Mouse (Mus musculus) lung, postnatal 14 days (tissue): ENCODE data around the gene Jph4.

Experiments used
- DNase-seq: peaks from one replicate; pipeline ENCODE4 v3.0.0; 2021

Jph4 gene

GRCm38 (mm10) chr14:55116425-55117200 lies at the start of gene Jph4:
Jph4 (minus strand) TSS chr14:55116935.
- no peak for DNase-seq

- no peak for DNase-seq
Measured at GRCm38 (mm10) chr14:55164172-55164806, 47.6 kb upstream of the Jph4 start.

- no peak for DNase-seq
Measured at GRCm38 (mm10) chr14:55162168-55162567, 45.4 kb upstream of the Jph4 start.

GRCm38 (mm10) chr14:55161098-55161634 lies 44.4 kb upstream of the Jph4 start:
- DNase-seq, result peak; percentile 80

DNA sequence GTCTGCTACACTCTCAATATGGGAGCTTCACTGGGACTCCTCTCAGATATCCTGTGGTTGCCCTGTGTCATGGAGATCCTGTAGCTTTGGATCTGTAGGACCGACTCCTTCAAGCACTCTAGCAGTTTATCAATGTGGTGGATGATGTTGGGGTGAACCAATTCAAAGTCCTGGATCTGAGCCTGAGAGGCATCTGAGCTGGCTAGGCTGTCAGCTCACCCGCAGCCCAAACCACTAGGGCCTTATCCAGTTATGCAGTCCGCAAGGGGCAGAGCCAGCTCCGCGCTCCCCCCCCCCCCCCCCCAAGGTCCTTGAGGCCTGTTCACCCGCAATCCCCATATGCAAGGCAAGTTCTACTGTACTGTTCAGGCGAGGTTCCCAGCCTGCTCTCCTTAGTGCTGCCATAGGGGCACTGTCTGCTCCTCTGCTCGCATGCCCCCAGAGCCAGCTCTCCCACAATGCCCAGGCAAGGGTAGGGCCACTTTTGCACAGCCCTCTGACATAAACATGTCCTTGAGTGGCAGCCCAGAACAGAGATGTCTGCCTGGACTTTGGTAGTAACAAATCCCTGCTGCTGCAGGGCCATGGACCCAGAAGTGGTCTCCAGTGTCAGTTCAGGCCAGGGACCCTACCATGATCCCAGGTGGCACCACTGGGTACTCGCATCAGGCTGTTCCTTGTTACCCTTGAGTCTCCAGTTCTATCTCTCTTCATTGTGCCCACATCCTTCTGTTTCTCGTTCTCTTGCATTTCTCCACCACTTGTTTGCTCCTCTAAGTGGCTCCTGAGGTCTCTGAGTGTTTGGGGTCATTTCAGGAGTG lies 43.7 kb upstream of the Jph4 start:
- DNase-seq, result no peak

GRCm38 (mm10) chr14:55157322-55158065 lies 40.8 kb upstream of the Jph4 start:
- DNase-seq, result no peak

GRCm38 (mm10) chr14:55152951-55153481 lies 36.3 kb upstream of the Jph4 start:
- no peak for DNase-seq

DNA sequence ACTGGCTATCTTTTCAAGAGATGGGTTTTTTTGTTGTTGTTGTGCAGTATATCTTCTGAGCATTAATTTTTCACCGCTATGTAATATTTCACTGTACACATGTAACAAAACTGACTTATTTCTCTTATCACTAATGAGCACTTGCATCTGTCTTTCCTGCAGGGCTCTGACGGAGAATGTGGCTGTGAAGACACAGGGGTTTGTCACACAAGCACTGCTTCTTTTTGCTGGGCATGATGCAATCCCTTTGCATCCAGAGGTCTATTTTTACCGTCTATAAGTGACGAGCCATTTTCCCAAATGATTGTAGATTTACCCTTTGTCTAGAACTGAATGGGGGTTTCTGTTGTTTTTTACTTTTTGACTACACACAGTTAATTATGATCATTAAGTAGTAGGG lies 35.4 kb upstream of the Jph4 start:
- DNase-seq, result no peak

GRCm38 (mm10) chr14:55150985-55151384 lies 34.2 kb upstream of the Jph4 start:
- DNase-seq, result no peak

DNA sequence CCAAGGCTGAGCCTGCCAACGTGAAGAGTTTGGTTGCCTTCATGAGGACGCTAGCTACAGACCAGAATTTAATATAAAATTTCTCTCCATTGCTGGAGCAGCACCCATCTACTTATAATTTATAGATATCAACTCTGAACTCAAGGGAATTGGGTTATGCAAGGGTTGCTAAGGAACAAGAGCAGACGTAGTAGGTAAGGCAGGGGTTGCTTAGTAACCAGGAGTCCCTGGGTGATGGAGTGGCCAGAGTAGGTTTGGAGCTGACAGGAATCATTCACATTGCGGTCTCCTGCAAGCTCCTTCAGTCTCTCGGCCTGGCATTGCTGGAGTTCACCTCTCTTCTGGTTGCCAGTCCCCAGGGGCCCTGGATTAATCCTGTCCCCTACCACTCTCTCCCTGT lies 32.3 kb upstream of the Jph4 start:
- no peak for DNase-seq

DNA sequence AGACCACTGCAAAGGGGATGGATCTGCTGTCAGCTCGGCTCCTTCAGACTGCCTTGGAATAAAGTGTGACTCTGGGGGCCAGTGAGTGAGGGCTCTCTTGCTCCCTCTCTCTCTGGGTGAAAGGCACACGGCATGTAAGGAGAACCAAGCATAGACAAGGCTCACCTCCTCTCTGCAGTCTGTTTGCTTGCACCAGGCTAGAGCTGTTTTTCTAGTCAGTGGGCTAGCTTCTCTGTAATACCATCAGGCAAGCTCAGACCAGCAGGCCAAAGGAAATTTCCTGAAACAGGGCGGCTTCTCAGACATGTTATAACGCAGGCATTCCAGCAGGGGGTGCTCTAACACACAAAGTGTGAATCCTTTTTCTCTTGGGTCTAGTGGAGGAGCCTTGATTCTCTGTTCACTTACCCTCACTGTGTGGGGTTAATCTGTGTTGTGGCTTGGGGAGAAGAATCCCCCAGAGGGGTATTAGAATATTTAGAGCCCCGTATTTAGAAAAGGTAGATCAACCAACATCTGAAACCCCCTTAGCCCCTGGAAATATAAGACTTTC lies 31.7 kb upstream of the Jph4 start:
- DNase-seq, result peak; percentile 70

DNA sequence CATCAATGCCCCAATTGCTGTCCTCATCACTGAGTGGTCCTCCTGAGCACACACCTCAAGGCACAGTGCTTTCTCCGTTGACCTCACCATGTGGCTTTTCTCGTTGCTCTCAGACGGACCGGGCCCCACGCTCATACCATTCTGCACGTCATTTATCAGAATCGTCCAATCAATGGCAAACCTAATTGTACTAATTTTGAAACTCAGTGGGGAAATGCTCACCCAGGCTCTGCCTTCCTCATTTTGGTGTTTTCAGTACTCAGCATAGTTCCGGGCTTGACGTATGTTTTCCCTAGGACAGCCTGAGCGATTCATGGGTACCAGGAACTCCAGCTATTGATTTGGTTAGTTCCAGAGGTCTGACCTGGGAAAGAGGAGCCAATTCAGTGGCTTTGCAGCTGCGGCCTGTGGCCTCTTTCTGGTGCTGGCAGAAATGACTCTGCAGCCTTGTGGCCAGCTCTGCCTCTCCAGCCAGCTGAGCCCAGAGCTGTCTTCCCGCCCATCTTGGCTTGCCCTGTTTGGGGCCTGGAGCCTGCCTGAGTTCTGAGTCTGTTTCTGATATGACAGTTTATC lies 30.2 kb upstream of the Jph4 start:
- peak; percentile 5 for DNase-seq

DNA sequence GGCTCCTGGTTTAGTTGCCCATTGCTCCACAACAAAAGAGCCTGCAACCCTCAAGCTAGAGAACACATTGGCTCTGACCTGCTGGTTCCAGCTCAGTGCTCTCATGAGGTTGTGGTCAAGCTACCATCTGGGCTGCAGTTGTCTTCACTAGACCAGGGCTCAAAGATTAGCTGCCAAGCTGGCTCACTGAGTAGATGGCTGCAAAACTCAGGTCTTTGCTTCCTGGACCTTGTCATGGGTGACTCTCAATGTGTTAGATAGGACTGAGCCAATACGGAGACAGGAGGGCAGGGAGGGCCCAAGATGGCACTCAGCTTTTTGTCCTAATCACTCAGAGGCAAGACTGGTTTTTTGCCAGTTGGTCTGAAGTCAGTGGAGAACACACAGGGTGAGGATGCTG lies 29.6 kb upstream of the Jph4 start:
- no peak for DNase-seq

GRCm38 (mm10) chr14:55139313-55139712 lies 22.6 kb upstream of the Jph4 start:
- DNase-seq, result no peak

- DNase-seq, result no peak
Measured at GRCm38 (mm10) chr14:55135676-55136075, 18.9 kb upstream of the Jph4 start.

- DNase-seq, result no peak
Measured at GRCm38 (mm10) chr14:55126521-55126920, 9.8 kb upstream of the Jph4 start.

DNA sequence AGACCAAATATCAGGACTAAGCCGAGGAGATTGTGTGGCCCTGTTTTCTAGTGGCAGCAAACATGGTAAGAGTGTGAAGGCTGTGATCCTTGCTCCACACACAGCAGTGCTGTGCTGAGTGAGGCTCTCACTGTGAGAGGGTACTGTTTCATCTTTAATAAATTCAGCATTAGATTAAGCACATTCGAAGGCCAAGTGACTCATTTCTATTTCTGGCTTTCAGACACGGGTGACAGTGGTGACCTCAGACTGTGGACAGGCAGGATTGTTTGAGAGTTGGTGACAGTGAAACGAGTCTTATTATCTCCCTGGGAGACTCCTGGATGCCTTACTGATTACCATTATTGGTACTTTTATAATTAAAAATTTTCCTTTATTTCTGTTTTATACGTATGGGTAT lies 9.0 kb upstream of the Jph4 start:
- no peak for DNase-seq

- no peak for DNase-seq
Measured at GRCm38 (mm10) chr14:55122359-55122758, 5.6 kb upstream of the Jph4 start.

GRCm38 (mm10) chr14:55121947-55122346 lies 5.2 kb upstream of the Jph4 start:
- peak; percentile 85 for DNase-seq

- no peak for DNase-seq
Measured at GRCm38 (mm10) chr14:55119421-55120134, 2.8 kb upstream of the Jph4 start.

DNA sequence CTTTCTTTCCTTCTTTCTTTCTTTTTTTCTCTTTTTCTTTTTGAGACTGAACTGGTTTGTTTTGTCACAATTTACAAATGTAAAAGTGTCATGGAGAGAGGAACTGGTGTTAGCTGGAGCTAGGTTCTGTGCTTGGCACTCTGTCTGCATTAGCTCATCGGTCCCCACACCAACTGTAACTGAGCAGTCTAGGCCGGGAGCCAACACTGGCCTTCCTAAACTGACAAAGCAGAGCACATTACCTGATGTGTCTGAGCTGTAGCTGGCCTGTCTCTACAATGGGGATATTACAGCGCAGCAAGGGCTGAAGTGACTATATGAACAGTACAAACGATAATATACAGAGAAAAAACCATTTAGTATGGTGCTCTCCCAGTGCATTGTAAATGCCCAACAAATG lies 2.1 kb upstream of the Jph4 start:
- no peak for DNase-seq
